ENCODE assay signal across 8 mouse cellular contexts in the genomic region with DNA sequence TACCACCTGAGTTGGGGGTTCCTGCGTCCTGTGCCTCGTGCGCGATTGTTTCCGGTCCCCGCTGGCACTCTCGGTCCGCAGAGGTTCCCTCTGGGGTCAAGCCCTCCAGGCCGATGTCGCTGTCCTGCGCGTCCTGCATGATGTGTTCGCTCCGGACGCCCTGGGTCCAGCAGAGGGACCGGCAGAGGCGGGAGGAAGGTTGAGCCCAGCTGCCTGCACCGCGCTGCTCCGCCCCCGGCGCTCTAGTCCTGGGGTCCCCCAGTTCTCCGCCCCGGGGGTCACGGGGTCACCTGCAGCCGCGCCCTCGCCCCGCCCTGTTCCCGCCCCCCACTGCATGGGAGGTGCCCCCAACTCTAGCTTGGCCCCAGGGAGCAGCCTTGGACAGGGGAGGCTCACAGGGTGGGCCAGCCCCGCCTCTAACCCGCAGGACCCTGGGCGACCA. TPM values are rescaled to one million over a fixed set of nuclear protein-coding genes. Genes with fewer than 3 reads are reported as not detected.
A peak's percentile ranks its signal among the peaks of the same experiment; 100 is the strongest.
DNase-seq lines count a peak whose midpoint lies in the region; ATAC-seq and TF ChIP-seq lines count a peak whose summit lies in the region.

No protein-coding gene starts in this region.

- H3K9ac ChIP-seq in forebrain, embryonic 15.5 days (replicated peaks) = peak overlapping the region; percentile 41
- H3K9ac ChIP-seq in limb, embryonic 13.5 days = peak overlapping the region; percentile 64

- peaks cover 6% of the 10 kb centered on the region; the same call in 1 of the 2 replicates for H3K4me1 ChIP-seq in megakaryocyte, embryonic 14.5 days
- peaks cover 12% of the 10 kb centered on the region for H3K4me1 ChIP-seq in forebrain, embryonic 15.5 days
- peaks cover 11% of the 10 kb centered on the region for H3K4me1 ChIP-seq in limb, embryonic 13.5 days
- H3K4me1 ChIP-seq in olfactory bulb, adult 2 months (ENCODE audit: control insufficient read depth, insufficient read depth, low read length) = peaks cover 14% of the 10 kb centered on the region; the same call in 1 of the 2 replicates

- no peak overlapping the region for H3K27ac ChIP-seq in forebrain, embryonic 15.5 days (replicated peaks)
- H3K27ac ChIP-seq in limb, embryonic 13.5 days = no peak overlapping the region
- H3K27ac ChIP-seq in olfactory bulb, adult 2 months (ENCODE audit: insufficient read depth, low read depth, low read length) = no peak overlapping the region

- no peak for TF ChIP-seq POLR2A in olfactory bulb, adult 2 months (IDR thresholded peaks at IDR 0.05; ENCODE audit: insufficient read depth, low read depth, low read length)

- peaks cover 72% of the 10 kb centered on the region for H3K27me3 ChIP-seq in megakaryocyte, embryonic 14.5 days (replicated peaks)
- H3K27me3 ChIP-seq in forebrain, embryonic 15.5 days = peaks cover 6% of the 10 kb centered on the region; the same call in 1 of the 2 replicates
- H3K27me3 ChIP-seq in limb, embryonic 13.5 days = peaks cover 39% of the 10 kb centered on the region

- H3K9me3 ChIP-seq in megakaryocyte, embryonic 14.5 days = peaks cover 7% of the 10 kb centered on the region
- H3K9me3 ChIP-seq in forebrain, embryonic 15.5 days = no peaks in the 10 kb centered on the region
- no peaks in the 10 kb centered on the region for H3K9me3 ChIP-seq in limb, embryonic 13.5 days

- TF ChIP-seq CTCF in olfactory bulb, adult 2 months (IDR thresholded peaks at IDR 0.05; ENCODE audit: insufficient read depth, low read depth, low read length) = no peak

- peak overlapping the region; percentile 23 for H3K4me3 ChIP-seq in megakaryocyte, embryonic 14.5 days (replicated peaks)
- peak overlapping the region; percentile 44 for H3K4me3 ChIP-seq in forebrain, embryonic 15.5 days
- H3K4me3 ChIP-seq in limb, embryonic 13.5 days = peak overlapping the region; percentile 45
- peak overlapping the region; percentile 29 for H3K4me3 ChIP-seq in olfactory bulb, adult 2 months (ENCODE audit: insufficient read depth, low read depth, low read length)

- under 1% methylated on average over 27 of the region's 33 CpGs for WGBS in forebrain, embryonic 15.5 days
- under 1% methylated on average over 32 of the region's 33 CpGs for WGBS in limb, embryonic 13.5 days
- 2% methylated on average over 33 of the region's 33 CpGs for WGBS in olfactory bulb, adult 2 months

- DNase-seq in urinary bladder, postnatal 14 days (ENCODE audit: low spot score) = no peak
- no peak for DNase-seq in ovary, postnatal 10 days (ENCODE audit: low spot score)

- peak overlapping the region; percentile 78 for H3K4me2 ChIP-seq in forebrain, embryonic 15.5 days (replicated peaks)
- peak overlapping the region; percentile 84 for H3K4me2 ChIP-seq in limb, embryonic 13.5 days (replicated peaks)

- no peak for ATAC-seq in megakaryocyte, adult 5-6 weeks (ENCODE audit: poor library complexity, severe bottlenecking)
- ATAC-seq in forebrain, embryonic 15.5 days (replicated peaks) = peak; percentile 48; the same call in 1 of the 2 replicates
- ATAC-seq in limb, embryonic 13.5 days (ENCODE audit: low FRiP score, low read depth) = no peak
- ATAC-seq in activated CD4-positive, CD25-positive, alpha-beta regulatory T cell, adult 4 months = no peak

- no peaks in the 10 kb centered on the region for H3K36me3 ChIP-seq in megakaryocyte, embryonic 14.5 days (replicated peaks; ENCODE audit: low read length)
- H3K36me3 ChIP-seq in forebrain, embryonic 15.5 days = no peaks in the 10 kb centered on the region
- H3K36me3 ChIP-seq in limb, embryonic 13.5 days = no peaks in the 10 kb centered on the region

RNA-seq across cellular contexts. Expression of gene Ano1, which starts 13.4 kb away (rescaled TPM):
- polyA plus RNA-seq in megakaryocyte, embryonic 14.5 days (2012; ENCODE audit: insufficient read depth, low replicate concordance) = not detected in 2 replicates
- total RNA-seq in megakaryocyte, adult 5-6 weeks (2015) = not detected in 2 replicates
- 0.33 TPM in 1 of 2 replicates, not detected in the other for total RNA-seq in megakaryocyte, adult 5-6 weeks (2017)
- polyA plus RNA-seq in forebrain, embryonic 15.5 days (2015; fragmentation: Nextera tagmentation; extraction: Ambion mirVana) = 7.5 and 7.8 TPM in 2 replicates
- polyA plus RNA-seq in limb, embryonic 13.5 days (2015; fragmentation: Nextera tagmentation; extraction: Ambion mirVana) = 5.6 TPM in 2 replicates
- polyA plus RNA-seq in olfactory bulb, adult 2 months (2012; ENCODE audit: insufficient read depth, insufficient read length, low replicate concordance, missing spikeins) = not detected in 2 replicates
- under 1 TPM in 1 of 2 experiments, not detected in 1; 0.16 TPM for polyA plus RNA-seq in activated CD4-positive, CD25-positive, alpha-beta regulatory T cell, adult 4 months (2017; shearing (Covaris generic))
